In the genomic region with DNA sequence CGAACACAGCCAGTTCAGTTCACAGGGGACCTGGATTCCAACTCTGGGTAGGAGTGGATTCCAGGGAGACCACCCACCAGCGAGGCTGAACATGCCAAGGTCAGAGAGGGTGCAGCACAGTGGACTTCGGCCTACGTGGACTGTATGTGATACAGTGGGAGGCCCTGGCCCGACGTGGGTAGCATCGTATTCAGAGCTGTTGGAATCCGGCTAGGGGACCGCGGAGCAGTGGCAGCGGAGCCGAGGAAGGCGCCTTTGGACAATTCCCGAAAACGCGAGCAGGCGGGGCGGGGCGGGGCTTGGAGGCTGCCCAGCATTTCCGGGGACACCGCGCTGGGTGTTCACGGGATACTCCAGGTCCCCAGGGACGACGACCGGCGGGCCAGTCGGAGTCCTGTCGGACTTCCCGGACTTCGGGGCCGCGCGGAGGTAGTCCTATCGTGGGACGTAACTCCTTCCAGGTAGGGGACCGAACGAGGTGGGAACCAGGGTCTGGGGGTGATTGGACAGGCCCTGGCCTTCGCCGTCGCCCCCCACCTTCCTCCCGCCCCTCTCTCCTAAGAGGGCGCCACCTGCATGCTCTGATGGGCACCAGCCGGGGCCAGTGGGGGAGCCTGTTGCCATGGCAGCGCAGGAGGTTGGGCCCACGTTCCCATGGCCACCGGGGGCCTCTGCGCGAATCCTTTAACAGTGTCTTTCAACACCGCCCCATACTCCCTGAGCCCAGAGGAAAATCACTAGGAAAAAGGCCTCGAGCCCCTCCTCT, we compare ENCODE assay signal across 8 mouse cellular contexts. TPM values are rescaled to one million over a fixed set of nuclear protein-coding genes. Genes with fewer than 3 reads are reported as not detected.
DNase-seq lines count a peak whose midpoint lies in the region; ATAC-seq lines count a peak whose summit lies in the region.

A gene (plus strand): TSS at position 311 of the 766 bp plus-strand sequence.

- DNase-seq in embryo, embryonic 11 days: peak; percentile 94
- peak; percentile 84 for DNase-seq in gastrocnemius, postnatal 25 days
- peak; percentile 86 to 95 for DNase-seq in left cerebral cortex, adult 8-10 months (ENCODE audit: low spot score in 2 of 2)
- peak; percentile 95 for DNase-seq in right cerebral cortex, adult 18-20 months
- peak; percentile 84 to 97 for DNase-seq in urinary bladder, adult 18-20 months (ENCODE audit: low spot score in 2 of 2)

- ATAC-seq in activated CD4-positive, CD25-positive, alpha-beta regulatory T cell, adult 4 months: no peak
- ATAC-seq in inflammation-experienced regulatory T-cells, adult 6 months: peak; percentile 29
- peak; percentile 33; the same call in 1 of the 2 replicates for ATAC-seq in megakaryocyte, adult 5-6 weeks (ENCODE audit: poor library complexity, severe bottlenecking)

RNA-seq across cellular contexts. Expression of the gene that starts here (rescaled TPM):
- 10 to 100 TPM; 16.5 to 26.1 TPM for polyA plus RNA-seq in activated CD4-positive, CD25-positive, alpha-beta regulatory T cell, adult 4 months (2017; shearing (Covaris generic))
- 1 to 10 TPM; 1.6 to 2.5 TPM for total RNA-seq in gastrocnemius, postnatal 25 days (2021)
- 10 to 100 TPM; 17.4 to 22.3 (median 18.0) TPM for polyA plus RNA-seq in inflammation-experienced regulatory T-cells, adult 6 months (2017; shearing (Covaris generic))
- total RNA-seq in left cerebral cortex, adult 8-10 months (2022): 10 to 100 TPM; 18.6 to 22.7 (median 20.6) TPM
- 10.1 and 13.7 TPM in 2 replicates for total RNA-seq in megakaryocyte, adult 5-6 weeks (2015)
- 10.5 and 11.1 TPM in 2 replicates for total RNA-seq in megakaryocyte, adult 5-6 weeks (2017)
